Mouse (Mus musculus) ES-Bruce4 (cell line): Measurements from ENCODE around the gene Tnni3k.

Source experiments
- CTCF ChIP-seq: IDR thresholded peaks from one replicate; pipeline ENCODE4 v1.8.1; 2011; ENCODE audit warnings: low read depth, low read length
- POLR2A ChIP-seq: IDR thresholded peaks from one replicate; pipeline ENCODE4 v1.8.1; 2011; ENCODE audit warnings: low read length; ENCODE audit not compliant: insufficient read depth

DNA sequence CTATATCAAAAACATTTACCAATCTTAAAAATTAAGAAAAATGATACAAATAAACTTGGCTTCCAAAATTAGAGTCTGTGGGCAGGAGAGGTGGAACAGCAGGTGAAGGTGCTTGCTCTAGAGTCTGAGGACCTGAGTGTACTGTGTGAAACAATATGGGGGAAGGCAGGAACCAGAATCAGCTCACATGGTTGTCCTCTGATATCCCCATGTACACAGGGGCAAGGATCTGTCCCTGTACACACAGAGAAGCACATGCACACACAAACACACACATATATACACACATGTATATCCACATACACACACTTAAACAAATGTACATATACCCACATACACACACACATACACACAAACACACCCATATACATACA, 4.2 kb upstream of the Tnni3k start:
- TF ChIP-seq POLR2A: no peak
- TF ChIP-seq CTCF: no peak
